Mouse (Mus musculus) lung, embryonic 14.5 days (tissue): ENCODE measurements at regions not wholly inside any gene's neighbourhood (a gene's known extent, or its start where the extent isn't known, plus 50 kb on each side); places are given as distances from the start of the nearest gene placed in this dataset.

Source experiments
- ATAC-seq: fragments of 200-750 bp; cut with Nextera tagmentation; 2 replicates; pipeline ENCODE4 v1.8.0; 2017; ENCODE audit warnings: mild to moderate bottlenecking, moderate TSS enrichment, moderate library complexity; ENCODE audit not compliant: insufficient read depth
- DNase-seq: peaks from one replicate; pipeline ENCODE4 v3.0.0-alpha.2; 2015
- H3K27ac ChIP-seq: fragments of 300-500 bp; sonication (generic); 2 replicates; pipeline ENCODE4 v1.5.1; 2014; ENCODE audit warnings: low read depth, mild to moderate bottlenecking, moderate library complexity
- H3K27me3 ChIP-seq: fragments of 300-500 bp; sonication (generic); 2 replicates; pipeline ENCODE4 v1.6.1; 2014; ENCODE audit warnings: low read length, control low read depth; ENCODE audit not compliant: insufficient read depth
- H3K36me3 ChIP-seq: fragments of 300-500 bp; sonication (generic); 2 replicates; pipeline ENCODE4 v1.6.1; 2014; ENCODE audit warnings: control low read depth; ENCODE audit not compliant: insufficient read depth
- H3K4me1 ChIP-seq: fragments of 300-500 bp; sonication (generic); 2 replicates; pipeline ENCODE4 v1.6.1; 2014; ENCODE audit warnings: antibody characterized with exemption, control low read depth; ENCODE audit not compliant: insufficient read depth
- H3K4me2 ChIP-seq: fragments of 300-500 bp; sonication (generic); 2 replicates; pipeline ENCODE4 v1.6.1; 2014; ENCODE audit warnings: mild to moderate bottlenecking
- H3K4me3 ChIP-seq: fragments of 300-500 bp; sonication (generic); 2 replicates; pipeline ENCODE4 v1.5.1; 2014; ENCODE audit warnings: low read depth, low read length
- H3K9ac ChIP-seq: fragments of 300-500 bp; sonication (generic); 2 replicates; pipeline ENCODE4 v1.6.1; 2014
- H3K9me3 ChIP-seq: fragments of 300-500 bp; sonication (generic); 2 replicates; pipeline ENCODE4 v1.6.1; 2016; ENCODE audit warnings: low read depth, low read length, control low read depth
- CTCF ChIP-seq: IDR thresholded peaks from 2 replicates; pipeline ENCODE4 v1.5.1; 2016; ENCODE audit warnings: antibody characterized with exemption, low read depth
- WGBS: fragments of 180-500 bp; shearing (Covaris S2); extraction: QIAGEN DNeasy Blood & Tissue Kit; methylation state at CpG from one replicate; pipeline ENCODE4 v1.1.7; 2014; 5-methylcytosine and 5-hydroxymethylcytosine counted together

GRCm38 (mm10) chr4:142517478-142518455 is 278.6 kb upstream of the Kazn start:
- no peak overlapping the region for H3K4me2 ChIP-seq
- H3K36me3 ChIP-seq = no peaks in the 10 kb centered on the region
- DNase-seq (no peak), ATAC-seq (no peak)
- no peaks in the 10 kb centered on the region for H3K9me3 ChIP-seq
- no peaks in the 10 kb centered on the region for H3K4me1 ChIP-seq
- 66% methylated on average over 21 of the region's 21 CpGs for WGBS
- no peak for TF ChIP-seq CTCF
- H3K9ac ChIP-seq = no peak overlapping the region
- no peak overlapping the region for H3K4me3 ChIP-seq
- no peaks in the 10 kb centered on the region for H3K27me3 ChIP-seq
- H3K27ac ChIP-seq = no peak overlapping the region

GRCm38 (mm10) chr4:142514751-142515150 is 275.6 kb upstream of the Kazn start:
- 85% methylated on average over 4 of the region's 4 CpGs for WGBS
- Histone ChIP-seq H3K9ac (no peak overlapping the region), H3K4me2 (no peak overlapping the region), H3K36me3 (no peaks in the 10 kb centered on the region), H3K4me1 (no peaks in the 10 kb centered on the region), H3K4me3 (no peak overlapping the region), H3K27ac (no peak overlapping the region), H3K9me3 (no peaks in the 10 kb centered on the region), H3K27me3 (no peaks in the 10 kb centered on the region)
- ATAC-seq (no peak), DNase-seq (no peak)
- TF ChIP-seq CTCF = no peak

DNA sequence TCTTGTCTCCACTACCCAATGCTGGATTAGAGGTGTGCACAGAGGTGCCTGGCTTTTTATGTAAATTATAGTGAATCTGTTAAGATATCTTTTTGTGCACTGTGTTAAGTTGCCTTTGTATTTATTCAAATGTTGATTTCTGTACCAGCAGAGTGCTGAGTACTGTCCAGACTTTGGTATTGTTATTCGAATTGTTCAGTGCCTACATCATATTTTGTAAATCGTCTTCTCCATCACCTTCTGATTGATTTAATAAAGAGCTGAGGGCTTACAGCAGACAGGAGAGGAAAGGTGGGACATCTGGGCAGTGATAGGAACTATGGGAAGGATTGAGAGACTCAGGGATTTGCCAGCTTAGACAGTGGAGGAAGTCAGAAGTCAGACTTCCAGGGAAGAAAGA is 270.2 kb upstream of the Kazn start:
- no peak for DNase-seq
- no peak for TF ChIP-seq CTCF
- Histone ChIP-seq H3K27ac (no peak overlapping the region), H3K9ac (no peak overlapping the region), H3K4me2 (no peak overlapping the region), H3K4me3 (no peak overlapping the region), H3K27me3 (no peaks in the 10 kb centered on the region), H3K9me3 (no peaks in the 10 kb centered on the region), H3K36me3 (no peaks in the 10 kb centered on the region), H3K4me1 (no peaks in the 10 kb centered on the region)
- 82% methylated on average over 2 of the region's 2 CpGs for WGBS
- no peak for ATAC-seq

DNA sequence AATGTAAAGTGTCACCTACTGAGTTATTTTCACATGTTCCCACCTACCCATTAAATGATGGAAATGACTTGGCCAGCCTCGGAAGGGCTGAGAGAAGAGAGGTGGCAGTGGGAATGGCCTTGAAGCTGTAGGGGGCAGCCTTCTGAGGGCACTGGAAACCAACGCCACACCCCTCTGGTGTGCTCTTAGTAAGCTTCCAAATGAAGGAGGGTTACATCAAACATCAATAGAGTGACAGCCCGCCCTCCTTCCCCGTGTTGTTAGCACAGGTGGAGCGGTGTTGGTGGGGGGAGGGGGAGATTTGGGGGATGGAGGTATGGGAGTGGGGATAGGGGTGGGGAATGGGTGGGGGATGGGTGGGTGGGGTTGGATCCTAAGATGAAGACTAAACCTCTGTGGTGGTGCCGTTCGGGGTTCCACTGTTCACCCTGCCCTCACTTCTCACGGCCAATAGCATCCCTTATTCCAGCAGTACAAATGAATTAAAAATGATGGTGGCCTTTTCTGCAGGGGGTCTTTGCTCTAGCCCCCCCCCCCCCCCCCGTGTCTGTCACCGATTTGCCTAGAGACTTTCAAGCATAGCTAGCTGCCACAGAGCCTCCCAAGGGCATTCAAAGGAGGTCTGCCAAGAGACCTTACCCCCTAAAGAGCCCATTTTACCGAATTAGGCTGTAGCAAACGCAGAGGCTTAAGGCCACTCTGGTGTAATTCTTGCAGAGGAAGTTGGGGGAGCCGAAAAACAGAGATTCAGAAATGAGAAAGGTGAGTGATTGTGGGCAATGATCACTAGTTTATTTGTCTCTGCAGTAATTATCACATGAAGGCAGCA is 267.4 kb upstream of the Kazn start:
- no peaks in the 10 kb centered on the region for H3K27me3 ChIP-seq
- no peaks in the 10 kb centered on the region for H3K36me3 ChIP-seq
- H3K4me2 ChIP-seq = no peak overlapping the region
- no peak for ATAC-seq
- no peak overlapping the region for H3K27ac ChIP-seq
- no peak overlapping the region for H3K4me3 ChIP-seq
- DNase-seq = no peak
- no peaks in the 10 kb centered on the region for H3K4me1 ChIP-seq
- 13% methylated on average over 13 of the region's 13 CpGs for WGBS
- TF ChIP-seq CTCF = no peak
- no peaks in the 10 kb centered on the region for H3K9me3 ChIP-seq
- H3K9ac ChIP-seq = no peak overlapping the region

- TF ChIP-seq CTCF = no peak
- no peak for DNase-seq
- no peaks in the 10 kb centered on the region for H3K36me3 ChIP-seq
- no peaks in the 10 kb centered on the region for H3K27me3 ChIP-seq
- H3K9ac ChIP-seq = no peak overlapping the region
- H3K4me3 ChIP-seq = no peak overlapping the region
- H3K27ac ChIP-seq = no peak overlapping the region
- no peak for ATAC-seq
- H3K9me3 ChIP-seq = no peaks in the 10 kb centered on the region
- WGBS = 89% methylated on average over 15 of the region's 15 CpGs
- H3K4me2 ChIP-seq = no peak overlapping the region
- no peaks in the 10 kb centered on the region for H3K4me1 ChIP-seq
Measured at GRCm38 (mm10) chr4:142503761-142504160, 264.6 kb upstream of the Kazn start.

DNA sequence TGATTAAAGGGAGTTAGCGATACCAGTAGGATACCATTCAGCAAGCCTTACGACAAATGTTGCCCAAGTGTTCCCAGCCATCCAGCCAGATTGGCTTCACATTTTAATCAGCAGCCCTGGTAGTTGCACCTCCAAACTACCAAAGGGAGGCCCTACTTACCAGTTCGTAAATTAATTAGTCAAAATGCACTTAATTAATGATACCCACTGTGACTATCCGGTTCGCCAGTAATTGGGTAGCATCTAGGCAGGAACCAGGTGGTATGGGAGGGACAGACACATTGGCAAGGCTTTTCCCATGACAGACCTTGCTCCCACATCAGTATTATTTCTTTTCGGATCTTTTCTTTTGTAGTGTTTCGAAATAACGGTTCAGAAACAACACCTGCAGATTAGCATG is 262.0 kb upstream of the Kazn start:
- Histone ChIP-seq H3K36me3 (no peaks in the 10 kb centered on the region), H3K9me3 (no peaks in the 10 kb centered on the region), H3K4me2 (no peak overlapping the region), H3K4me1 (no peaks in the 10 kb centered on the region), H3K9ac (no peak overlapping the region), H3K27me3 (no peaks in the 10 kb centered on the region), H3K4me3 (no peak overlapping the region), H3K27ac (no peak overlapping the region)
- no peak for ATAC-seq
- no peak for TF ChIP-seq CTCF
- 85% methylated on average over 8 of the region's 8 CpGs for WGBS
- DNase-seq = no peak

- Histone ChIP-seq H3K27me3 (no peaks in the 10 kb centered on the region), H3K4me2 (no peak overlapping the region), H3K4me3 (no peak overlapping the region), H3K9me3 (no peaks in the 10 kb centered on the region), H3K36me3 (no peaks in the 10 kb centered on the region), H3K27ac (no peak overlapping the region), H3K9ac (no peak overlapping the region), H3K4me1 (no peaks in the 10 kb centered on the region)
- 78% methylated on average over 7 of the region's 7 CpGs for WGBS
- ATAC-seq = no peak
- no peak for DNase-seq
- no peak for TF ChIP-seq CTCF
Measured at GRCm38 (mm10) chr4:142500541-142500940, 261.3 kb upstream of the Kazn start.
